Mouse (Mus musculus): ENCODE results near the gene Cd2ap. TPM values are rescaled to one million over a fixed set of nuclear protein-coding genes. Genes with fewer than 3 reads are reported as not detected.

Cd2ap gene
- polyA plus RNA-seq, 1 experiment from 2014 or later, result 20.7 TPM

GRCm38 (mm10) chr17:42837193-42837592 lies 39.3 kb downstream of the Cd2ap start:
- 0 out of 2 replicates have a peak, but pooled peaks cover 3% of the 10 kb centered on the region for H3K4me1 ChIP-seq (ENCODE audit: control insufficient read depth, insufficient read depth, low read length)
- no peaks in the 10 kb centered on the region for H3K27me3 ChIP-seq (ENCODE audit: control insufficient read depth, insufficient read depth, low read length)
- H3K9me3 ChIP-seq (replicated peaks; ENCODE audit: control insufficient read depth, low read length), result no peaks in the 10 kb centered on the region
- no peaks in the 10 kb centered on the region for H3K36me3 ChIP-seq (ENCODE audit: control insufficient read depth, insufficient read depth, low read length)
- no peak overlapping the region for H3K9ac ChIP-seq (ENCODE audit: low read depth, low read length)
- no peak for ATAC-seq (replicated peaks; ENCODE audit: insufficient number of reproducible peaks, low FRiP score, low TSS enrichment)
- no peak overlapping the region for H3K4me3 ChIP-seq (ENCODE audit: low read depth, low read length)
- H3K27ac ChIP-seq (ENCODE audit: low read depth, low read length), result no peak overlapping the region
- 74% methylated on average over 2 of the region's 2 CpGs for WGBS (ENCODE audit: insufficient replicate concordance)
- no peak overlapping the region for H3K4me2 ChIP-seq

GRCm38 (mm10) chr17:42822787-42823186 lies 53.7 kb downstream of the Cd2ap start:
- H3K4me2 ChIP-seq, result peak overlapping the region; percentile 0; the same call in 1 of the 2 replicates

GRCm38 (mm10) chr17:42815374-42815773 lies 61.1 kb downstream of the Cd2ap start:
- no peak overlapping the region for H3K4me3 ChIP-seq (ENCODE audit: low read depth, low read length)
- 90% methylated on average over 3 of the region's 3 CpGs for WGBS (ENCODE audit: insufficient replicate concordance)
- no peak overlapping the region for H3K9ac ChIP-seq (ENCODE audit: low read depth, low read length)
- no peaks in the 10 kb centered on the region for H3K4me1 ChIP-seq (ENCODE audit: control insufficient read depth, insufficient read depth, low read length)
- no peaks in the 10 kb centered on the region for H3K9me3 ChIP-seq (replicated peaks; ENCODE audit: control insufficient read depth, low read length)
- no peak for ATAC-seq (replicated peaks; ENCODE audit: insufficient number of reproducible peaks, low FRiP score, low TSS enrichment)
- 0 out of 2 replicates have a peak, but pooled peaks cover 5% of the 10 kb centered on the region for H3K36me3 ChIP-seq (ENCODE audit: control insufficient read depth, insufficient read depth, low read length)
- no peak overlapping the region for H3K4me2 ChIP-seq
- no peaks in the 10 kb centered on the region for H3K27me3 ChIP-seq (ENCODE audit: control insufficient read depth, insufficient read depth, low read length)
- H3K27ac ChIP-seq (ENCODE audit: low read depth, low read length), result no peak overlapping the region

More at GRCm38 (mm10) chr17:42822787-42823186, 53.7 kb downstream of the Cd2ap start:
- Histone ChIP-seq H3K27ac (ENCODE audit: low read depth, low read length) (peak overlapping the region; percentile 32; the same call in 1 of the 2 replicates), H3K9ac (ENCODE audit: low read depth, low read length) (no peak overlapping the region), H3K9me3 (replicated peaks; ENCODE audit: control insufficient read depth, low read length) (no peaks in the 10 kb centered on the region), H3K4me1 (ENCODE audit: control insufficient read depth, insufficient read depth, low read length) (no peaks in the 10 kb centered on the region), H3K27me3 (ENCODE audit: control insufficient read depth, insufficient read depth, low read length) (no peaks in the 10 kb centered on the region), H3K36me3 (ENCODE audit: control insufficient read depth, insufficient read depth, low read length) (peaks cover 4% of the 10 kb centered on the region; the same call in 1 of the 2 replicates), H3K4me3 (ENCODE audit: low read depth, low read length) (no peak overlapping the region)
- no peak for ATAC-seq (replicated peaks; ENCODE audit: insufficient number of reproducible peaks, low FRiP score, low TSS enrichment)
- WGBS (ENCODE audit: insufficient replicate concordance), result 53% methylated on average over 8 of the region's 8 CpGs

GRCm38 (mm10) chr17:42792412-42792975 lies 84.0 kb downstream of the Cd2ap start:
- WGBS (ENCODE audit: insufficient replicate concordance), result 69% methylated on average over 2 of the region's 2 CpGs
- ATAC-seq (replicated peaks; ENCODE audit: insufficient number of reproducible peaks, low FRiP score, low TSS enrichment), result no peak
- H3K27ac ChIP-seq (ENCODE audit: low read depth, low read length), result no peak overlapping the region
- no peaks in the 10 kb centered on the region for H3K27me3 ChIP-seq (ENCODE audit: control insufficient read depth, insufficient read depth, low read length)
- no peak overlapping the region for H3K4me2 ChIP-seq
- H3K9ac ChIP-seq (ENCODE audit: low read depth, low read length), result no peak overlapping the region
- no peaks in the 10 kb centered on the region for H3K36me3 ChIP-seq (ENCODE audit: control insufficient read depth, insufficient read depth, low read length)
- H3K4me1 ChIP-seq (ENCODE audit: control insufficient read depth, insufficient read depth, low read length), result peaks cover 3% of the 10 kb centered on the region; the same call in 1 of the 2 replicates
- no peaks in the 10 kb centered on the region for H3K9me3 ChIP-seq (replicated peaks; ENCODE audit: control insufficient read depth, low read length)
- H3K4me3 ChIP-seq (ENCODE audit: low read depth, low read length), result no peak overlapping the region

GRCm38 (mm10) chr17:42790787-42791186 lies 85.7 kb downstream of the Cd2ap start:
- Histone ChIP-seq H3K9ac (ENCODE audit: low read depth, low read length) (no peak overlapping the region), H3K27ac (ENCODE audit: low read depth, low read length) (no peak overlapping the region), H3K4me3 (ENCODE audit: low read depth, low read length) (no peak overlapping the region), H3K27me3 (ENCODE audit: control insufficient read depth, insufficient read depth, low read length) (no peaks in the 10 kb centered on the region), H3K36me3 (ENCODE audit: control insufficient read depth, insufficient read depth, low read length) (no peaks in the 10 kb centered on the region), H3K4me1 (ENCODE audit: control insufficient read depth, insufficient read depth, low read length) (peaks cover 3% of the 10 kb centered on the region; the same call in 1 of the 2 replicates), H3K4me2 (no peak overlapping the region), H3K9me3 (replicated peaks; ENCODE audit: control insufficient read depth, low read length) (no peaks in the 10 kb centered on the region)
- ATAC-seq (replicated peaks; ENCODE audit: insufficient number of reproducible peaks, low FRiP score, low TSS enrichment), result no peak
- WGBS (ENCODE audit: insufficient replicate concordance), result 48% methylated on average over 1 of the region's 1 CpGs

- WGBS (ENCODE audit: insufficient replicate concordance), result 58% methylated on average over 2 of the region's 2 CpGs
- Histone ChIP-seq H3K27me3 (ENCODE audit: control insufficient read depth, insufficient read depth, low read length) (no peaks in the 10 kb centered on the region), H3K9me3 (replicated peaks; ENCODE audit: control insufficient read depth, low read length) (no peaks in the 10 kb centered on the region), H3K4me3 (ENCODE audit: low read depth, low read length) (no peak overlapping the region), H3K9ac (ENCODE audit: low read depth, low read length) (no peak overlapping the region), H3K4me2 (no peak overlapping the region), H3K4me1 (ENCODE audit: control insufficient read depth, insufficient read depth, low read length) (peaks cover 3% of the 10 kb centered on the region; the same call in 1 of the 2 replicates), H3K27ac (ENCODE audit: low read depth, low read length) (no peak overlapping the region), H3K36me3 (ENCODE audit: control insufficient read depth, insufficient read depth, low read length) (no peaks in the 10 kb centered on the region)
- no peak for ATAC-seq (replicated peaks; ENCODE audit: insufficient number of reproducible peaks, low FRiP score, low TSS enrichment)
Observed at GRCm38 (mm10) chr17:42789723-42790122, 86.7 kb downstream of the Cd2ap start.

GRCm38 (mm10) chr17:42788686-42789453 lies 87.6 kb downstream of the Cd2ap start:
- no peaks in the 10 kb centered on the region for H3K27me3 ChIP-seq (ENCODE audit: control insufficient read depth, insufficient read depth, low read length)
- H3K9me3 ChIP-seq (replicated peaks; ENCODE audit: control insufficient read depth, low read length), result no peaks in the 10 kb centered on the region
- no peak overlapping the region for H3K4me2 ChIP-seq
- ATAC-seq (replicated peaks; ENCODE audit: insufficient number of reproducible peaks, low FRiP score, low TSS enrichment), result no peak
- H3K36me3 ChIP-seq (ENCODE audit: control insufficient read depth, insufficient read depth, low read length), result no peaks in the 10 kb centered on the region
- H3K4me1 ChIP-seq (ENCODE audit: control insufficient read depth, insufficient read depth, low read length), result peaks cover 3% of the 10 kb centered on the region; the same call in 1 of the 2 replicates
- no peak overlapping the region for H3K9ac ChIP-seq (ENCODE audit: low read depth, low read length)
- WGBS (ENCODE audit: insufficient replicate concordance), result 77% methylated on average over 5 of the region's 5 CpGs
- H3K4me3 ChIP-seq (ENCODE audit: low read depth, low read length), result no peak overlapping the region
- no peak overlapping the region for H3K27ac ChIP-seq (ENCODE audit: low read depth, low read length)

GRCm38 (mm10) chr17:42782156-42782757 lies 94.2 kb downstream of the Cd2ap start:
- Histone ChIP-seq H3K4me1 (ENCODE audit: control insufficient read depth, insufficient read depth, low read length) (no peaks in the 10 kb centered on the region), H3K36me3 (ENCODE audit: control insufficient read depth, insufficient read depth, low read length) (no peaks in the 10 kb centered on the region), H3K4me2 (no peak overlapping the region), H3K27ac (ENCODE audit: low read depth, low read length) (no peak overlapping the region), H3K4me3 (ENCODE audit: low read depth, low read length) (no peak overlapping the region), H3K9me3 (replicated peaks; ENCODE audit: control insufficient read depth, low read length) (no peaks in the 10 kb centered on the region), H3K27me3 (ENCODE audit: control insufficient read depth, insufficient read depth, low read length) (no peaks in the 10 kb centered on the region), H3K9ac (ENCODE audit: low read depth, low read length) (no peak overlapping the region)
- no peak for ATAC-seq (replicated peaks; ENCODE audit: insufficient number of reproducible peaks, low FRiP score, low TSS enrichment)
- 53% methylated on average over 7 of the region's 7 CpGs for WGBS (ENCODE audit: insufficient replicate concordance)
